Mouse (Mus musculus) thymus, adult 2 months (tissue): Measurements from ENCODE around the gene Pkib.

Experiments used
- CTCF ChIP-seq: fragments of 200-500 bp; IDR thresholded peaks from 2 replicates; pipeline ENCODE4 v1.5.1; 2012; ENCODE audit warnings: mild to moderate bottlenecking, control low read depth, low read length, moderate library complexity, borderline replicate concordance; ENCODE audit not compliant: control insufficient read depth, poor library complexity, insufficient read depth; ENCODE audit errors: extremely low read depth
- POLR2A ChIP-seq: fragments of 200-500 bp; IDR thresholded peaks from 2 replicates; pipeline ENCODE4 v1.6.1; 2012; ENCODE audit warnings: mild to moderate bottlenecking, low read length, control low read depth, moderate library complexity; ENCODE audit not compliant: control insufficient read depth, poor library complexity, insufficient read depth; ENCODE audit errors: extremely low read depth

- TF ChIP-seq CTCF (no peak), POLR2A (no peak)
Measured at GRCm38 (mm10) chr10:57753343-57753742, 121.6 kb downstream of the Pkib start.
